Mouse (Mus musculus) intestine, embryonic 15.5 days (tissue): ENCODE data around the gene Srgap2. TPM values are rescaled to one million over a fixed set of nuclear protein-coding genes. Genes with fewer than 3 reads are reported as not detected.

Experiments used
- ATAC-seq: fragments of 200-750 bp; cut with Nextera tagmentation; 2 replicates; pipeline ENCODE4 v1.8.0; 2017; ENCODE audit warnings: moderate TSS enrichment, moderate library complexity
- H3K27ac ChIP-seq: fragments of 300-500 bp; sonication (generic); 2 replicates; pipeline ENCODE4 v1.5.1; 2015; ENCODE audit warnings: mild to moderate bottlenecking, inconsistent platforms
- H3K27me3 ChIP-seq: fragments of 300-500 bp; sonication (generic); replicated peaks from 2 replicates; pipeline ENCODE4 v1.6.1; 2015; ENCODE audit warnings: inconsistent platforms
- H3K36me3 ChIP-seq: fragments of 300-500 bp; sonication (generic); 2 replicates; pipeline ENCODE4 v1.6.1; 2015; ENCODE audit warnings: inconsistent platforms
- H3K4me1 ChIP-seq: fragments of 300-500 bp; sonication (generic); replicated peaks from 2 replicates; pipeline ENCODE4 v1.6.1; 2015; ENCODE audit warnings: inconsistent platforms
- H3K4me2 ChIP-seq: fragments of 300-500 bp; sonication (generic); replicated peaks from 2 replicates; pipeline ENCODE4 v1.6.1; 2015; ENCODE audit warnings: mild to moderate bottlenecking, inconsistent platforms
- H3K4me3 ChIP-seq: fragments of 300-500 bp; sonication (generic); replicated peaks from 2 replicates; pipeline ENCODE4 v1.5.1; 2015; ENCODE audit warnings: inconsistent platforms
- H3K9ac ChIP-seq: fragments of 300-500 bp; sonication (generic); 2 replicates; pipeline ENCODE4 v1.6.1; 2015; ENCODE audit warnings: inconsistent platforms
- H3K9me3 ChIP-seq: fragments of 300-500 bp; sonication (generic); 2 replicates; pipeline ENCODE4 v1.6.1; 2016; ENCODE audit warnings: inconsistent platforms
- WGBS: fragments of 180-500 bp; shearing (Covaris S2); methylation state at CpG from one replicate; pipeline ENCODE4 v1.1.7; 2015; 5-methylcytosine and 5-hydroxymethylcytosine counted together
- polyA plus RNA-seq: library from polyadenylated mRNA; unstranded; fragments of >200 nt; fragmentation: Nextera tagmentation; extraction: Ambion mirVana; gene quantifications from 2 replicates; pipeline ENCODE4 v1.2.1, GENCODE M21; 2015

Srgap2 gene
- polyA plus RNA-seq, 1 experiment from 2014 or later = 7.9 TPM

- peaks cover 5% of the 10 kb centered on the region for H3K27me3 ChIP-seq
- no peak overlapping the region for H3K9ac ChIP-seq
- no peak for ATAC-seq
- 45% methylated on average over 7 of the region's 7 CpGs for WGBS
- no peak overlapping the region for H3K27ac ChIP-seq
- H3K4me2 ChIP-seq = no peak overlapping the region
- H3K4me1 ChIP-seq = 0 out of 2 replicates have a peak, but pooled peaks cover 3% of the 10 kb centered on the region
- no peaks in the 10 kb centered on the region for H3K36me3 ChIP-seq
- H3K4me3 ChIP-seq = no peak overlapping the region
- H3K9me3 ChIP-seq = no peaks in the 10 kb centered on the region
Observed at GRCm38 (mm10) chr1:131236077-131236476, 291.1 kb downstream of the Srgap2 start.

Other genes with a start within 250 kb of the Srgap2 start
- gene Ikbke, start 247.7 kb downstream of the Srgap2 start, polyA plus RNA-seq = 7.3 and 9.6 TPM in 2 replicates
- gene Fam72a, start 551 bp upstream of the Srgap2 start, polyA plus RNA-seq = 2.2 and 2.8 TPM in 2 replicates
- gene Avpr1b, start 71.9 kb upstream of the Srgap2 start, polyA plus RNA-seq = not detected in 2 replicates
- gene Ctse, start 111.0 kb upstream of the Srgap2 start, polyA plus RNA-seq = 0.85 and 2.1 TPM in 2 replicates
- 4.2 and 5.0 TPM in 2 replicates for gene Rab7b, start 161.3 kb upstream of the Srgap2 start, polyA plus RNA-seq
- gene Slc26a9, start 216.7 kb upstream of the Srgap2 start, polyA plus RNA-seq = 0.68 and 3.6 TPM in 2 replicates